Mouse (Mus musculus) MEL (cell line): ENCODE measurements at regions not wholly inside any gene's neighbourhood (a gene's known extent, or its start where the extent isn't known, plus 50 kb on each side); places are given as distances from the start of the nearest gene placed in this dataset.

ENCODE experiments used
- DNase-seq: peaks from one replicate; pipeline ENCODE4 v3.0.0; 2011; ENCODE audit warnings: low read depth, low spot score
- H3K27ac ChIP-seq: 2 replicates; pipeline ENCODE4 v1.5.1; 2012; ENCODE audit warnings: low read depth, mild to moderate bottlenecking, control low read depth, low read length, moderate library complexity; ENCODE audit not compliant: control insufficient read depth
- H3K27me3 ChIP-seq, 2 experiments: fragments of 150-350 bp in 1 of 2; sonication (generic) in 1 of 2; 2 replicates each; pipeline ENCODE4 v1.6.1; 2012; ENCODE audit warnings: low read length in 2 of 2, mild to moderate bottlenecking in 2 of 2, improper control_type of control experiment in 1 of 2, moderate library complexity in 1 of 2; ENCODE audit not compliant: insufficient read depth in 2 of 2, control insufficient read depth in 1 of 2
- H3K36me3 ChIP-seq, 2 experiments: 2 replicates each; pipeline ENCODE4 v1.6.1; 2012 to 2014; ENCODE audit warnings: low read length in 2 of 2, improper control_type of control experiment in 1 of 2, inconsistent platforms in 1 of 2, mild to moderate bottlenecking in 1 of 2; ENCODE audit not compliant: insufficient read depth in 2 of 2, control insufficient read depth in 1 of 2
- H3K4me1 ChIP-seq, 2 experiments: fragments of 150-350 bp in 1 of 2; sonication (generic) in 1 of 2; 2 replicates each; pipeline ENCODE4 v1.6.1; 2012; ENCODE audit warnings: low read length in 2 of 2, improper control_type of control experiment in 1 of 2, mild to moderate bottlenecking in 1 of 2; ENCODE audit not compliant: insufficient read depth in 2 of 2, control insufficient read depth in 1 of 2
- H3K4me3 ChIP-seq, 2 experiments: fragments of 150-350 bp in 1 of 2; sonication (generic) in 1 of 2; 2 replicates each; pipeline ENCODE4 v1.5.1; 2012; ENCODE audit warnings: low read depth in 2 of 2, low read length in 2 of 2, mild to moderate bottlenecking in 2 of 2, moderate library complexity in 2 of 2, control low read depth in 1 of 2, improper control_type of control experiment in 1 of 2; ENCODE audit not compliant: control insufficient read depth in 1 of 2, insufficient read depth in 1 of 2
- H3K79me2 ChIP-seq: 2 replicates; pipeline ENCODE4 v1.6.1; 2012; ENCODE audit warnings: mild to moderate bottlenecking, low read length, moderate library complexity; ENCODE audit not compliant: control insufficient read depth, poor library complexity, insufficient read depth
- H3K9ac ChIP-seq: 2 replicates; pipeline ENCODE4 v1.6.1; 2012; ENCODE audit warnings: low read depth, mild to moderate bottlenecking, control low read depth, low read length, moderate library complexity; ENCODE audit not compliant: control insufficient read depth, poor library complexity, severe bottlenecking
- H3K9me3 ChIP-seq: fragments of 150-350 bp; sonication (generic); replicated peaks from 2 replicates; pipeline ENCODE4 v1.6.1; 2012; ENCODE audit warnings: mild to moderate bottlenecking, low read length, improper control_type of control experiment, moderate library complexity; ENCODE audit not compliant: insufficient read depth
- BHLHE40 ChIP-seq: IDR thresholded peaks from 2 replicates; pipeline ENCODE4 v1.6.1; 2012; ENCODE audit warnings: low read depth, mild to moderate bottlenecking, inconsistent platforms, low read length, improper control_type of control experiment, borderline replicate concordance
- ELF1 ChIP-seq: IDR thresholded peaks from 2 replicates; pipeline ENCODE4 v1.6.1; 2014; ENCODE audit warnings: low read depth, mild to moderate bottlenecking, inconsistent platforms, low read length, improper control_type of control experiment, moderate library complexity
- EP300 ChIP-seq, 2 experiments: IDR thresholded peaks; 2 replicates each; pipeline ENCODE4 v1.6.1; 2011; ENCODE audit warnings: improper control_type of control experiment in 2 of 2, low read length in 2 of 2, low read depth in 1 of 2, mild to moderate bottlenecking in 1 of 2
- ETS1 ChIP-seq: IDR thresholded peaks from 2 replicates; pipeline ENCODE4 v1.6.1; 2012; ENCODE audit warnings: low read depth, mild to moderate bottlenecking, inconsistent platforms, low read length, improper control_type of control experiment, moderate library complexity
- KAT2A ChIP-seq: conservative IDR thresholded peaks from 2 replicates; pipeline ENCODE4 v1.6.1; 2012; ENCODE audit warnings: low read depth, low read length, improper control_type of control experiment, inconsistent platforms
- MAFK ChIP-seq: IDR thresholded peaks from 2 replicates; pipeline ENCODE4 v1.6.1; 2011; ENCODE audit warnings: low read depth, mild to moderate bottlenecking, low read length, improper control_type of control experiment, borderline replicate concordance
- MAZ ChIP-seq: IDR thresholded peaks from 2 replicates; pipeline ENCODE4 v1.6.1; 2012; ENCODE audit warnings: low read depth, mild to moderate bottlenecking, inconsistent platforms, low read length, improper control_type of control experiment
- MYC ChIP-seq: IDR thresholded peaks from 2 replicates; pipeline ENCODE4 v1.6.1; 2011; ENCODE audit warnings: low read depth, mild to moderate bottlenecking, low read length, improper control_type of control experiment, moderate library complexity
- NELFE ChIP-seq: IDR thresholded peaks from 2 replicates; pipeline ENCODE4 v1.6.1; 2011; ENCODE audit warnings: low read depth, low read length, improper control_type of control experiment
- NRF1 ChIP-seq: IDR thresholded peaks from 2 replicates; pipeline ENCODE4 v1.6.1; 2014; ENCODE audit warnings: low read depth, mild to moderate bottlenecking, inconsistent platforms, low read length, improper control_type of control experiment, moderate library complexity; ENCODE audit not compliant: poor library complexity, insufficient read depth, severe bottlenecking
- POLR2A ChIP-seq, 2 experiments: IDR thresholded peaks; 2 replicates each; pipeline ENCODE4 v1.6.1; 2011 to 2012; ENCODE audit warnings: low read length in 2 of 2, mild to moderate bottlenecking in 2 of 2, control low read depth in 1 of 2, improper control_type of control experiment in 1 of 2, low read depth in 1 of 2, moderate library complexity in 1 of 2; ENCODE audit not compliant: control insufficient read depth in 1 of 2, insufficient read depth in 1 of 2, poor library complexity in 1 of 2
- POLR2AphosphoS5 ChIP-seq: IDR thresholded peaks from 2 replicates; pipeline ENCODE4 v1.6.1; 2012; ENCODE audit warnings: low read depth, borderline replicate concordance, mild to moderate bottlenecking, inconsistent platforms, low read length, moderate library complexity, mixed read lengths
- RAD21 ChIP-seq: IDR thresholded peaks from 2 replicates; pipeline ENCODE4 v1.6.1; 2011; ENCODE audit warnings: mild to moderate bottlenecking, low read depth, low read length, improper control_type of control experiment
- SIN3A ChIP-seq: IDR thresholded peaks from 2 replicates; pipeline ENCODE4 v1.6.1; 2012; ENCODE audit warnings: low read length, improper control_type of control experiment, inconsistent platforms
- TAL1 ChIP-seq: IDR thresholded peaks from 2 replicates; pipeline ENCODE4 v1.6.1; 2012; ENCODE audit warnings: mild to moderate bottlenecking, inconsistent platforms, low read length, moderate library complexity, mixed read lengths
- TBP ChIP-seq: IDR thresholded peaks from 2 replicates; pipeline ENCODE4 v1.8.0; 2011; ENCODE audit warnings: low read depth, low read length, improper control_type of control experiment
- TCF12 ChIP-seq: IDR thresholded peaks from 2 replicates; pipeline ENCODE4 v1.6.1; 2014; ENCODE audit warnings: low read depth, mild to moderate bottlenecking, inconsistent platforms, low read length, improper control_type of control experiment, moderate library complexity
- UBTF ChIP-seq: IDR thresholded peaks from 2 replicates; pipeline ENCODE4 v1.6.1; 2012; ENCODE audit warnings: low read depth, mild to moderate bottlenecking, inconsistent platforms, low read length, improper control_type of control experiment, moderate library complexity, borderline replicate concordance; ENCODE audit not compliant: insufficient read depth
- USF1 ChIP-seq: IDR thresholded peaks from 2 replicates; pipeline ENCODE4 v1.6.1; 2014; ENCODE audit warnings: low read depth, mild to moderate bottlenecking, inconsistent platforms, low read length, improper control_type of control experiment, moderate library complexity
- USF2 ChIP-seq, 2 experiments: IDR thresholded peaks; 2 replicates each; pipeline ENCODE4 v1.6.1; 2011 to 2012; ENCODE audit warnings: improper control_type of control experiment in 2 of 2, low read length in 2 of 2, borderline replicate concordance in 1 of 2, inconsistent platforms in 1 of 2, low read depth in 1 of 2, mild to moderate bottlenecking in 1 of 2; ENCODE audit not compliant: insufficient read depth in 1 of 2

DNA sequence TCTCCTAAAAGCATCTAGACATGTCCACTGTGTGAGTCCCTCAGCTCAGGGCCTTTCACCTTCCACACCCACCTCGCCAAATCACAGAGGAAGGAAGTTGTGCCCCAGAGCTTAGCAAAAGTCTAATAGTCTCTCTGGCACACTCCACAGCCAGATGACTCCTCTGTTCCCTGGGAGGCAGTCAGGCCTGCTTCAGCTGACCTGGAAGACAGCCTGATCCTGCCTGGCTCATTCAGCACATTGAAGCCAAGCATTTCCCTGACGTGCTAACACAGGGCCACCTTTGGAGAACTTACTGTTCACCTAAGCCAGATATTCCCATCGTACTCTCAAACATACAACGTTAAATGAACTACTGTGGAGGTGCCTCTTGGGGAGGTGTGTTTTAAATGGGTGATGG, 87.2 kb upstream of the Nphp3 start:
- no peaks in the 10 kb centered on the region for H3K9me3 ChIP-seq
- no peak for DNase-seq
- H3K4me3 ChIP-seq = no peak overlapping the region
- no peaks in the 10 kb centered on the region for H3K36me3 ChIP-seq
- H3K27me3 ChIP-seq = no peaks in the 10 kb centered on the region
- no peaks in the 10 kb centered on the region for H3K4me1 ChIP-seq
- no peak overlapping the region for H3K9ac ChIP-seq
- H3K27ac ChIP-seq = no peak overlapping the region
- no peaks in the 10 kb centered on the region for H3K79me2 ChIP-seq
- TF ChIP-seq RAD21 = no peak
- TF ChIP-seq EP300 (IDR thresholded peaks at IDR 0.05; ENCODE audit: low read depth in 1 of 2, low read length in 2 of 2) = no peak
- no peak for TF ChIP-seq USF1
- TF ChIP-seq MYC = no peak
- TF ChIP-seq, all 39 proteins: peak for 0

- no peak overlapping the region for H3K27ac ChIP-seq
- no peak overlapping the region for H3K9ac ChIP-seq
- H3K4me1 ChIP-seq = no peaks in the 10 kb centered on the region
- TF ChIP-seq TAL1 = no peak
- no peak for TF ChIP-seq POLR2A (IDR thresholded peaks at IDR 0.05; ENCODE audit: control insufficient read depth in 1 of 2, insufficient read depth in 1 of 2, low read depth in 1 of 2, low read length in 2 of 2, poor library complexity in 1 of 2)
- TF ChIP-seq USF2 (IDR thresholded peaks at IDR 0.05; ENCODE audit: borderline replicate concordance in 1 of 2, insufficient read depth in 1 of 2, low read depth in 1 of 2, low read length in 2 of 2) = no peak
- TF ChIP-seq ELF1 = no peak
- TF ChIP-seq MAZ = no peak
- no peak for TF ChIP-seq POLR2AphosphoS5
- no peak for TF ChIP-seq SIN3A
- no peak for TF ChIP-seq NELFE
- TF ChIP-seq TCF12 = no peak
- TF ChIP-seq BHLHE40 = no peak
- TF ChIP-seq TBP = no peak
- TF ChIP-seq NRF1 = no peak
- no peak for TF ChIP-seq EP300 (IDR thresholded peaks at IDR 0.05; ENCODE audit: low read depth in 1 of 2, low read length in 2 of 2)
- TF ChIP-seq USF1 = no peak
- no peak for TF ChIP-seq RAD21
- no peak for TF ChIP-seq UBTF
- TF ChIP-seq ETS1 = no peak
- no peak for TF ChIP-seq KAT2A
- TF ChIP-seq MAFK = no peak
- no peak for TF ChIP-seq MYC
- no peaks in the 10 kb centered on the region for H3K27me3 ChIP-seq
- no peak for DNase-seq
- H3K4me3 ChIP-seq = no peak overlapping the region
- H3K79me2 ChIP-seq = no peaks in the 10 kb centered on the region
- no peaks in the 10 kb centered on the region for H3K36me3 ChIP-seq
- H3K9me3 ChIP-seq = no peaks in the 10 kb centered on the region
Observed at GRCm38 (mm10) chr9:103917771-103918170, 84.6 kb upstream of the Nphp3 start.
